ENCODE assay signal across 45 mouse cellular contexts in genomic region chr5:106402761-106403160, GRCm38 (mm10). TPM values are rescaled to one million over a fixed set of nuclear protein-coding genes. Genes with fewer than 3 reads are reported as not detected.
"Had no signal": no experiment of that assay in that cellular context is flagged by ENCODE, and none has a peak within 500 bp of the region (broad histone marks: within the 10 kb centered on the region; RNA-seq: fewer than 3 reads in every experiment).

No protein-coding gene starts in this region.

- H3K27ac ChIP-seq: heart, adult 2 months; heart, embryonic 10.5 days; heart, embryonic 13.5 days; heart, embryonic 15.5 days; hindbrain, embryonic 10.5 days; hindbrain, embryonic 12.5 days; hindbrain, embryonic 13.5 days; hindbrain, embryonic 14.5 days; hindbrain, embryonic 15.5 days; hindbrain, postnatal 0 days; intestine, embryonic 15.5 days; kidney, embryonic 15.5 days; kidney, postnatal 0 days; layer of hippocampus, adult 2 months had no signal

- H3K4me3 ChIP-seq: heart, adult 2 months; heart, embryonic 10.5 days; heart, embryonic 12.5 days; heart, embryonic 13.5 days; heart, embryonic 15.5 days; hindbrain, embryonic 10.5 days; hindbrain, embryonic 12.5 days; hindbrain, embryonic 13.5 days; hindbrain, embryonic 15.5 days; intestine, embryonic 15.5 days; kidney, embryonic 15.5 days; layer of hippocampus, adult 2 months had no signal

- H3K4me2 ChIP-seq: heart, embryonic 11.5 days; heart, embryonic 12.5 days; heart, embryonic 13.5 days; heart, embryonic 15.5 days; hindbrain, embryonic 12.5 days; hindbrain, embryonic 13.5 days; hindbrain, embryonic 14.5 days; hindbrain, embryonic 15.5 days; intestine, embryonic 15.5 days; kidney, embryonic 15.5 days had no signal

- H3K27me3 ChIP-seq: heart, embryonic 12.5 days; heart, embryonic 13.5 days; heart, embryonic 15.5 days; hindbrain, embryonic 12.5 days; hindbrain, embryonic 13.5 days; hindbrain, embryonic 15.5 days; intestine, embryonic 15.5 days; kidney, embryonic 15.5 days had no signal

- H3K9me3 ChIP-seq: heart, embryonic 10.5 days; heart, embryonic 13.5 days; heart, embryonic 15.5 days; hindbrain, embryonic 10.5 days; hindbrain, embryonic 12.5 days; hindbrain, embryonic 13.5 days; hindbrain, embryonic 15.5 days; intestine, embryonic 15.5 days; kidney, embryonic 15.5 days had no signal

- H3K9ac ChIP-seq: heart, embryonic 12.5 days; heart, embryonic 13.5 days; heart, embryonic 15.5 days; hindbrain, embryonic 12.5 days; hindbrain, embryonic 13.5 days; hindbrain, embryonic 14.5 days; hindbrain, embryonic 15.5 days; intestine, embryonic 15.5 days; kidney, embryonic 15.5 days had no signal

- H3K4me1 ChIP-seq: heart, embryonic 10.5 days; heart, embryonic 12.5 days; heart, embryonic 13.5 days; heart, embryonic 15.5 days; hindbrain, embryonic 10.5 days; hindbrain, embryonic 12.5 days; hindbrain, embryonic 13.5 days; hindbrain, embryonic 15.5 days; intestine, embryonic 15.5 days; kidney, embryonic 15.5 days had no signal

- ATAC-seq: hindbrain, embryonic 16.5 days; hindbrain, postnatal 0 days; inflammation-experienced regulatory T-cells, adult 6 months; intestine, embryonic 15.5 days; intestine, embryonic 16.5 days; intestine, postnatal 0 days had no signal

- H3K36me3 ChIP-seq: heart, embryonic 10.5 days; heart, embryonic 12.5 days; heart, embryonic 13.5 days; heart, embryonic 15.5 days; hindbrain, embryonic 10.5 days; hindbrain, embryonic 12.5 days; hindbrain, embryonic 13.5 days; hindbrain, embryonic 15.5 days; intestine, embryonic 15.5 days; kidney, embryonic 15.5 days had no signal

- DNase-seq: heart, adult 2 months; heart, postnatal 10 days; heart, postnatal 36 days; heart, postnatal 4 days; kidney, adult 11 months; kidney, adult 18-20 months; kidney, adult 2 months; kidney, adult 8-10 months; kidney, adult 9 months; kidney, postnatal 10 days; kidney, postnatal 14 days; kidney, postnatal 25 days; kidney, postnatal 36 days; kidney, postnatal 4 days; layer of hippocampus, adult 9-11 months; layer of hippocampus, postnatal 36 days had no signal

RNA-seq across cellular contexts. Expression of gene Barhl2, which starts 55.2 kb away (rescaled TPM):
- total RNA-seq: heart, adult 2 months; heart, adult 8-10 months; heart, postnatal 10 days; heart, postnatal 25 days; heart, postnatal 36 days; heart, postnatal 4 days; hematopoietic stem cell, adult 5-6 weeks; layer of hippocampus, adult 2 months had no signal
- polyA plus RNA-seq: heart, adult 2 months; heart, embryonic 10.5 days; heart, embryonic 11.5 days; heart, embryonic 12.5 days; heart, embryonic 13.5 days; heart, embryonic 14.5 days; heart, embryonic 15.5 days; heart, embryonic 16.5 days; heart, postnatal 0 days; inflammation-experienced regulatory T-cells, adult 6 months; intestine, embryonic 14.5 days; intestine, embryonic 15.5 days; intestine, embryonic 16.5 days; intestine, postnatal 0 days; kidney, adult 2 months; kidney, embryonic 14.5 days; kidney, embryonic 15.5 days; kidney, embryonic 16.5 days; kidney, postnatal 0 days; large intestine, adult 2 months had no signal
